Mouse (Mus musculus) Patski (cell line): ENCODE measurements at regions not wholly inside any gene's neighbourhood (a gene's known extent, or its start where the extent isn't known, plus 50 kb on each side); places are given as distances from the start of the nearest gene placed in this dataset.

Source experiments
- ATAC-seq: fragments of 100-300 bp; one replicate; pipeline ENCODE4 v1.8.0; 2021
- CTCF ChIA-PET: fragments of 350-600 bp; sonication (Branson Sonifier 250); formaldehyde crosslinking; loops from one replicate; lab custom pipeline; 2022; ENCODE audit warnings: inconsistent platforms; lab: Charles Lee
- POLR2A ChIA-PET: fragments of 350-600 bp; sonication (Branson Sonifier 250); formaldehyde crosslinking; loops from one replicate; lab custom pipeline; 2022; ENCODE audit warnings: antibody characterized with exemption, inconsistent platforms; lab: Charles Lee
- DNase-seq: peaks from one replicate; pipeline ENCODE4 v3.0.0-alpha.2; 2011; ENCODE audit warnings: low read depth, low spot score
- H3K27me3 ChIP-seq: fragments of 371-371 bp; one replicate; pipeline ENCODE4 v1.5.1; 2021
- CTCF ChIP-seq: fragments of 100-300 bp; IDR thresholded peaks from one replicate; pipeline ENCODE4 v1.5.1; 2021
- in situ Hi-C: fragments of 300-500 bp; cut with MboI; formaldehyde crosslinking; loops from 3 replicates; pipeline ENCODE4 v1.11.1; 2018; ENCODE audit warnings: low pct_unique_long_range_greater_than_20kb, mixed read lengths

GRCm38 (mm10) chrX:76795304-76795703 is 192.6 kb upstream of the Cldn34d start:
- ATAC-seq: no peak
- POLR2A ChIA-PET: no interaction called here
- DNase-seq: no peak

GRCm38 (mm10) chrX:76790613-76791012 is 187.9 kb upstream of the Cldn34d start:
- ChIA-PET CTCF (interaction anchor here (1.1 kb wide), 1 partner anchor 16 kb away, joined by 3 read pairs; no protein-coding TSS in a partner anchor), POLR2A (no interaction called here)
- ATAC-seq: no peak
- DNase-seq: no peak
- no peak for TF ChIP-seq CTCF
- H3K27me3 ChIP-seq: peaks cover 38% of the 10 kb centered on the region
- in situ Hi-C loops: loop anchor here (25.0 kb wide), 1 partner anchor 922 kb away; no protein-coding TSS in a partner anchor

More at GRCm38 (mm10) chrX:76795304-76795703, 192.6 kb upstream of the Cldn34d start:
- CTCF ChIA-PET: no interaction called here
- in situ Hi-C loops: loop anchor here (25.0 kb wide), 1 partner anchor 917 kb away; no protein-coding TSS in a partner anchor
- H3K27me3 ChIP-seq: peaks cover 32% of the 10 kb centered on the region
- no peak for TF ChIP-seq CTCF

- no peaks in the 10 kb centered on the region for H3K27me3 ChIP-seq
- POLR2A ChIA-PET: no interaction called here
- TF ChIP-seq CTCF: no peak
- DNase-seq: no peak
- CTCF ChIA-PET: no interaction called here
- no peak for ATAC-seq
- in situ Hi-C loops: loop anchor here (25.0 kb wide), 1 partner anchor 932 kb away; no protein-coding TSS in a partner anchor
These were observed 177.3 kb upstream of the Cldn34d start for GRCm38 (mm10) chrX:76780044-76780443.
